In genomic region chr17:64528476-64528875, GRCm38 (mm10) we compare ENCODE assay signal across 17 mouse cellular contexts.
"Had no signal": no experiment of that assay in that cellular context is flagged by ENCODE, and none has a peak within 500 bp of the region (broad histone marks: within the 10 kb centered on the region; RNA-seq: fewer than 3 reads in every experiment).

No protein-coding gene starts in this region.

- H3K36me3 ChIP-seq: liver, embryonic 13.5 days; liver, embryonic 15.5 days; midbrain, embryonic 13.5 days; midbrain, embryonic 15.5 days; neural tube, embryonic 12.5 days; stomach, embryonic 15.5 days had no signal

- H3K9ac ChIP-seq: liver, embryonic 13.5 days; liver, embryonic 15.5 days; liver, postnatal 0 days; midbrain, embryonic 13.5 days; midbrain, embryonic 15.5 days; neural tube, embryonic 12.5 days; stomach, embryonic 15.5 days had no signal

- H3K27ac ChIP-seq: liver, embryonic 13.5 days; liver, embryonic 15.5 days; macrophage; midbrain, embryonic 13.5 days; midbrain, embryonic 15.5 days; neural tube, embryonic 12.5 days; stomach, embryonic 15.5 days; stomach, postnatal 0 days had no signal

- H3K9me3 ChIP-seq: liver, embryonic 13.5 days; liver, embryonic 15.5 days; midbrain, embryonic 13.5 days; midbrain, embryonic 15.5 days; neural tube, embryonic 12.5 days; stomach, embryonic 15.5 days had no signal

- ATAC-seq: midbrain, embryonic 13.5 days; midbrain, embryonic 15.5 days had no signal

- H3K4me2 ChIP-seq: liver, embryonic 11.5 days; liver, embryonic 13.5 days; liver, embryonic 15.5 days; midbrain, embryonic 11.5 days; midbrain, embryonic 13.5 days; midbrain, embryonic 15.5 days; neural tube, embryonic 12.5 days; stomach, embryonic 15.5 days had no signal

- H3K27me3 ChIP-seq: liver, embryonic 13.5 days; liver, embryonic 15.5 days; megakaryocyte, embryonic 14.5 days; midbrain, embryonic 13.5 days; midbrain, embryonic 15.5 days; neural tube, embryonic 12.5 days; stomach, embryonic 15.5 days had no signal

- H3K4me1 ChIP-seq: liver, embryonic 13.5 days; liver, embryonic 15.5 days; megakaryocyte, embryonic 14.5 days; midbrain, embryonic 13.5 days; midbrain, embryonic 15.5 days; neural tube, embryonic 12.5 days; stomach, embryonic 15.5 days had no signal

- H3K4me3 ChIP-seq: liver, embryonic 13.5 days; liver, embryonic 15.5 days; megakaryocyte, embryonic 14.5 days; midbrain, embryonic 13.5 days; midbrain, embryonic 15.5 days; neural tube, embryonic 12.5 days; stomach, embryonic 15.5 days had no signal

- DNase-seq: liver, embryonic 13.5 days; liver, postnatal 0 days; lung, adult 2 months; right cerebral cortex, postnatal 14 days; thymus, adult 2 months; thymus, postnatal 25 days; thymus, postnatal 4 days had no signal
